Mouse (Mus musculus) left cerebral cortex, postnatal 14 days (tissue): ENCODE measurements around the gene Reep1. TPM values are rescaled to one million over a fixed set of nuclear protein-coding genes. Genes with fewer than 3 reads are reported as not detected.

Experiments used
- DNase-seq, 2 experiments: peaks; one replicate each; pipeline ENCODE4 v3.0.0; 2021 to 2022; ENCODE audit warnings: low spot score in 2 of 2, mixed read lengths in 1 of 2
- intact Hi-C: fragments of 180-260 bp; cut with DNase I; formaldehyde crosslinking; loops from one replicate; pipeline ENCODE4 v1.15.1; 2025
- total RNA-seq, 2 experiments: library from RNA; stranded (reverse); gene quantifications; 2 replicates each; pipeline ENCODE4 v1.2.3; 2021

Reep1 gene
- total RNA-seq, 2 experiments from 2014 or later, result 134 TPM

- intact Hi-C loops, result no loop called here
- no peak for DNase-seq
These were observed 27.7 kb downstream of the Reep1 start for GRCm38 (mm10) chr6:71734910-71735599.

GRCm38 (mm10) chr6:71735600-71736010, 28.2 kb downstream of the Reep1 start:
- no peak for DNase-seq
- intact Hi-C loops, result no loop called here

DNA sequence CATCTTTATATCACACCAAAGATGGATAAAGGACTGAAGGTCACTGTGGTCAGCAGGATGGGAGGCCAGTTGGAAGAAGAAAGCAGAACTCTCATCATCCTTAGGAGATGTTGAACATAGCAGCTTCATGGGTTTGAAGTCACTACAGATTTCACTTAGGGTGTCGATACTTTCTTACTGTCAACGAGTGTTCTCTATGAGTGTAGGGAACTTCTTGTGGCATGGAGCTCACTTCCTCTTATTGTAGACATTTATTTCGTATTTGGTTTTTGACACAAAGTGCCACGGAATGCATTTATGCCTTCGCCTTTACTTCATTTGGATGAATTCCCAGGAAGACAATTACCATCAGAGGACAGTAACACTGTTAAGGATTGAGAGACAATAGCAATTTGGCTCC, 28.7 kb downstream of the Reep1 start:
- intact Hi-C loops, result no loop called here
- DNase-seq, result no peak

- intact Hi-C loops, result no loop called here
- DNase-seq, result peak in 1 of 2 experiments; percentile 27
These were observed 29.8 kb downstream of the Reep1 start for GRCm38 (mm10) chr6:71737202-71737601.

DNA sequence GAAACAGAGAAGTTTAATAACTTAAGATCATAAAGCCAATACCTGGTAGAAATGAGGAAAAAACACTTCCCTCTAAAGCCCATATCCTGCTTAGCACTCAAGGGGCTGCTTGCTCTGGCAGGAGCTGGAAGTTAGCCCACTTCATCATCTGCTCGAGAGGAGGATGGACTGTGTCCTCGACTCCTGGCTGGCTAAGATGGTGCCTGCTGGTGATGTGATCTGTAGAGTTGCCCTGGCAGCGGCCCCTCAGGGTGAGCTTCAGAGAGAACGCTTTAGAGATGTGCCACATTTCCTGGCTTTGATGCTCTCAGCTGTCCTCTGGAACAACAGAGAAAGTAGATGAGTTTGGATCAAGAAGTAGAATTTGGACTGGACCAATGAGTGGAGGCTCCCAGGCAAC, 31.2 kb downstream of the Reep1 start:
- no peak for DNase-seq
- intact Hi-C loops, result no loop called here

- peak; percentile 40 to 49 for DNase-seq
- intact Hi-C loops, result no loop called here
These were observed 33.6 kb downstream of the Reep1 start for GRCm38 (mm10) chr6:71740921-71741320.

- intact Hi-C loops, result no loop called here
- DNase-seq, result no peak
These were observed 34.8 kb downstream of the Reep1 start for GRCm38 (mm10) chr6:71741998-71742636.

DNA sequence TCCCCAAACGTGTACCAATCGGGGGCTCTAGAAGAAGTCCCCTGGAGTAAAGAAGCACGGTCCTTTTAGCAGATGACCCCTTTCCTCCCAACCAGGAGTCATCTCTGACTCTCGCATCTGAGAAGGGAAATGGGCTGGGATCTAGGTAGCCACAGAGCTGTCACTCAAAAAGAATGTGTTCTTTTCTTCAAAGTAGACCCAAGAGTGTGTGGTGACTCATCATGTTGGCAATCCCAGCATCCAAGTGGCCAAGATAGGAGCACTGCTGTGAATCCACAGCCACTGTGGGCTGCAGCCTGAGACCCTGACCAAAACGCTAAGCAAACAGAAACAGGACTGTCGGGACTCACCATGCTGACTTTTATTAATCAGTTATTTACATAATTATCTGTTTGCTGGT, 37.6 kb downstream of the Reep1 start:
- DNase-seq, result peak in 1 of 2 experiments; percentile 55
- intact Hi-C loops, result no loop called here

DNA sequence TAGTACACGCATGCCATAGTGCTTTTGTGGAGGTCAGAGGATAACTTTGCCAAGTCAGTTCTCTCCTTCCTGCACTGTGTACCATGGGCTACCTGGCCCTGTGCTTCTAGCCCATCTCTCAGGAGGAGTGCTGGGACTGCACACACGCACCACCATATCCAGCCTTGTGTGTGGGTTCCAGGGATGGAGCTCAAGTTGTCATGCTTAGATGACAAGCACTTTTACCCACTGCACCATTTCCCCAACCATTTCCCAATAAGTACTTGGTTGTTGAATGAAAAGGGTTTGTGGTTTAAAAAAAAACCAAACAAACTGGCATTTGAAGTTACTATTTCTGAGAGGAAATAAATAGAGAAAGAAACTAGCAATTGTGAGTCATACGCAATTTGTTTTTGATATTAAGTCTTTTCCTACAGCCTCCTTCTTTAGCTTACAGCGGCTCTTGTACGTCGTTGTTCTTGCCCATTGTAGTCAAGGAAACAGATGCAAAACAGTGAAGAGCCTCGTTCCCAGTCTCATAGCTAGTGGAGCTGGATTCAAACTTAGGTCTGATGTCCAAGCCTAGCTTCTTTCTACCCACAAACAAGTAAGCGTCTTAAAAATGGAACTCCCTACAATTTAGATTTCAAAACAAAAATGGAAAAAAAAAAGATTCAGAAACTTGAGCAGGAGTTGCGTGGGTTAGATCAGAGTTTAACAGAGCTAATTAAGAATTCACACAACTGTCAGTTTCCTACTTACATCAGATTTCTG, 38.3 kb downstream of the Reep1 start:
- peak; percentile 34 to 71 for DNase-seq
- intact Hi-C loops, result no loop called here

- intact Hi-C loops, result no loop called here
- no peak for DNase-seq
These were observed 38.9 kb downstream of the Reep1 start for GRCm38 (mm10) chr6:71746246-71746645.

- intact Hi-C loops, result no loop called here
- DNase-seq, result no peak
These were observed 39.5 kb downstream of the Reep1 start for GRCm38 (mm10) chr6:71746846-71747245.

GRCm38 (mm10) chr6:71751602-71752001, 44.2 kb downstream of the Reep1 start:
- no peak for DNase-seq
- intact Hi-C loops, result no loop called here

DNA sequence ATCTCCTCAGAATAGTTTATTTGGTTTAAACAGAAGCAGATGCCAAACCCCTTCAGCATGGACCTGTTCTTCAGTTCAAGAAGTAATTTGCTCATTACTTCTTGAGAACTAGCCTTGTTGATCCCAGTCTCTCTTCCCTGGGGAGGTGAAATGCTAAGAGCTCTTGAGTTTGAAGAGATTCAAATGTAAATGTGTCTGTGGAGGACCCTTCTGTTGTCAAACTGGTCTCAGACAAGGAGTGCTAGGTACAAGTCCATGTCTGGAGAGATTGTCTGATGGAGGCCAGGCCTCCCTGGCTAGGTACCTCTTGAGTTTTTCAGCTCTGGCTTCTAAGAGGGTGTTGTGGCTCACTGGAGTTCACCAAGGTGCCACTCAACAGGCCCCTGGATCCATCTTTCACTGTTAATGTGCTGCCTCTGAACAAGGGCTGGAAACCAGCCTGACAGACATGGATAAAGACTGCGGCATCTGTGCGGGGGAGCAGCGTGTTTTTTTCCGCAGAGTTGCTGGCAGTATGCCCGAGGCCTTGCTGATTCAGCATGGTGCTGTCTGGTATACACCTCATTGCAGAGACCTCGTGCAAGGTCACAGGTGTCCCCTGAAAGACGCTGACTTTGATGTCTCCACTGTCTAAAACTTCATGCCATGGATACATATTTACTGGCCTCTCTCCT, 45.6 kb downstream of the Reep1 start:
- DNase-seq, result peak; percentile 82 to 87
- intact Hi-C loops, result no loop called here

DNA sequence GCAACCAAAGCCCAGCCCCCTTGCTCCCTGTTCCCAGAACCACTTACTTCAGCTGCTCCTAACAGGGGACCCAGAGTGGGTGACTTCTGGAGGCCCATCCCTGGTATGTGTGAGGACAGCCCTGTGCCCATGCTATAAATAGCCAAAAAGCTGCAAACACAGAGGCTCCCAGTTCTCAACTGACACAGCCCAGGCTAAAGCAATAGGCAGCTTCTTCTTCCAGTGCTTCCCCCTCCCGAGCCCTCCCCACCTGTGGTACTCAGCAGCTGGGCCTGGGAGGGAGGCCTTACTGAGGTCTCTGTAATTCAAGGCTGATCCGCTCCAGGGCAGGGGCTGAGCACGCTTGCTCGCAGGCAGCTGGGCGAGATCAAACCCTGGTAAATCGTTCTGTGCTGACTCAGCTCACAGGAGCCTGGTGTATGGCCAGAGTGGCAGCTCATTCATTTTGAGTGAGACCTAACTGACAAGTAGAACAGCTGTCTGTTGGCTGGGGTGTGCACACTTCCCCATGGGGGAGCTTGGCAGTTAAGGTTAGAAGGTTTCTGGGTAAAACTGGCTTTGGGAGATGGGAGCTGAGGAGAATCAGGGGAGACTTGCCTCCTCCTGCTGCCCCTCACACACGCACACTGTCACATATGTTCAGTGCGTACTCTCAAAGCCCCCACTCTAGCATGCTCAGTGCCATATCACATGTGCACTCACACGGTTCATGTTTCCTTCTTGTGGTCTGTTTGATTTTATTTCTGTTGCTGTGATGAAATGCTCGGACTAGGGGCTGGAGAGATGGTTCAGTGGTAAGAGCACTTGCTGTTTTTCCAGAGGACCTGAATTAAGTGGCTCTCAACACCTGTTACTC, 49.9 kb downstream of the Reep1 start:
- peak; percentile 43 to 70 for DNase-seq
- intact Hi-C loops, result no loop called here

DNA sequence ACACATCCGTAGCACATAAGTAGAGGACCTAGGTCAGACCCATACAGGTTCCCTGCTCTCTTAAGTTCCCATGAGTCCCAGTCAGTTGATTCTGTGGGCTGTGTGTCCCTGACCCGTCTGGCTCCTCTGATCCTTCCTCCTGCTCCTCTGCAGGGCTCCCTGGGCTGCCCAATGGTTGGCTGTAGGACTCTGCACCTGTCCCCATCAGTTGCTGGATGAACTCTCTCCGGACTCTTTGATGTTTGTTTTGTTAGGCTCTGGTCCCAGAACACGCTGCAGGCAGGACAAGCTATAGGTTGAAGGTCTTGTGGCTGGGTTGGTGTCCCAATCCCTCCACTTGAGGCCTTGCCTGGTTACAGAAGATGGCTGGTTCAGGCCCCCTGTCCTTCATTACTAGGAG, 51.4 kb downstream of the Reep1 start:
- no peak for DNase-seq
- intact Hi-C loops, result no loop called here

DNA sequence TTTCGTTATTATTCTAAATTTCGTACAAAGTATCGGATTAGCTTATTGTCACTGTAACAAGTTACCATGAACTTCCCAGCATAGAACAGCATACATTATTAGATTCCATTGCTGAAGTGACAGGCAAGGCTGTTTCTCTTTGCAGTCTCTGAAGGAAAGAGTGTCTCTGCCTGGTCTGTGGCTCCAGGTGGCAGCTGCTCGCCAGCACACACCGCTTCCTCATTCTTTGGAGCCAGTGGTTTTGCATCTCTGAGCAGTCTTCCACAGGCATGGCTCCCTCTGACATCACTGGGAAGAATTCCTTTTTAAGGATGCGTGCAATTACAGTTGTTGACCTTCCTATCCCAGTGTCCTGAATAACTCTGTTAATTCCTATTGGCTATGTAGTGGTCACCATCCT, 52.7 kb downstream of the Reep1 start:
- no peak for DNase-seq

GRCm38 (mm10) chr6:71767761-71768160, 60.4 kb downstream of the Reep1 start:
- DNase-seq, result no peak
- intact Hi-C loops, result no loop called here

More for the DNA sequence above, 52.7 kb downstream of the Reep1 start:
- intact Hi-C loops, result no loop called here

GRCm38 (mm10) chr6:71769901-71770690, 62.7 kb downstream of the Reep1 start:
- no peak for DNase-seq
- intact Hi-C loops, result no loop called here
